Mouse (Mus musculus) left cerebral cortex, adult 18-20 months (tissue): ENCODE results near the gene Serpina5. TPM values are rescaled to one million over a fixed set of nuclear protein-coding genes. Genes with fewer than 3 reads are reported as not detected.

Source experiments
- DNase-seq, 2 experiments: peaks; one replicate each; pipeline ENCODE4 v3.0.0; 2021 to 2022; ENCODE audit warnings: low spot score in 2 of 2, mixed read lengths in 1 of 2
- total RNA-seq, 2 experiments: library from RNA; stranded (reverse); gene quantifications; 2 replicates each; pipeline ENCODE4 v1.2.3; 2021

The Serpina5 gene
- total RNA-seq, 2 experiments from 2014 or later = not detected

GRCm38 (mm10) chr12:104125021-104125560 is 24.2 kb downstream of the Serpina5 start:
- DNase-seq = no peak

GRCm38 (mm10) chr12:104127696-104128095 is 26.8 kb downstream of the Serpina5 start, which contains the start of gene Serpina3b:
Serpina3b (plus strand) TSS chr12:104127996.
- no peak for DNase-seq

- no peak for DNase-seq
Observed at GRCm38 (mm10) chr12:104131041-104131440, 30.1 kb downstream of the Serpina5 start.

- no peak for DNase-seq
Observed at GRCm38 (mm10) chr12:104138216-104138615, 37.3 kb downstream of the Serpina5 start.

GRCm38 (mm10) chr12:104140543-104141103 is 39.7 kb downstream of the Serpina5 start:
- DNase-seq = no peak

- DNase-seq = no peak
Observed at GRCm38 (mm10) chr12:104141506-104141905, 40.6 kb downstream of the Serpina5 start.

- DNase-seq = no peak
Observed at GRCm38 (mm10) chr12:104142427-104142826, 41.5 kb downstream of the Serpina5 start.

- no peak for DNase-seq
Observed at GRCm38 (mm10) chr12:104143286-104143685, 42.4 kb downstream of the Serpina5 start.

- no peak for DNase-seq
Observed at GRCm38 (mm10) chr12:104145571-104145970, 44.7 kb downstream of the Serpina5 start.

- DNase-seq = no peak
Observed at GRCm38 (mm10) chr12:104151989-104152388, 51.1 kb downstream of the Serpina5 start.

- DNase-seq = no peak
Observed at GRCm38 (mm10) chr12:104153041-104153645, 52.2 kb downstream of the Serpina5 start.

GRCm38 (mm10) chr12:104153656-104154055 is 52.7 kb downstream of the Serpina5 start, which contains the start of gene Serpina3c:
Serpina3c (minus strand) TSS chr12:104153870.
- DNase-seq = no peak

Other genes with a start within 250 kb of the Serpina5 start
- not detected for gene Serpina1a, start 237.6 kb upstream of the Serpina5 start, total RNA-seq
- gene Serpina1c, start 196.2 kb upstream of the Serpina5 start, total RNA-seq = not detected
- not detected for gene Serpina1e, start 142.1 kb upstream of the Serpina5 start, total RNA-seq
- not detected for gene Serpina11, start 111.2 kb upstream of the Serpina5 start, total RNA-seq
- gene Serpina9, start 87.4 kb upstream of the Serpina5 start, total RNA-seq = 1 to 10 TPM; 4.8 to 5.5 TPM
- under 1 TPM in 1 of 2 experiments, not detected in 1; 0.09 TPM for gene Serpina12, start 56.7 kb upstream of the Serpina5 start, total RNA-seq
- not detected for gene Serpina3a, start 11.6 kb downstream of the Serpina5 start, total RNA-seq
- not detected for gene Serpina3b, start 26.9 kb downstream of the Serpina5 start, total RNA-seq
- not detected for gene Serpina3c, start 52.8 kb downstream of the Serpina5 start, total RNA-seq
- gene Serpina3f, start 113.4 kb downstream of the Serpina5 start, total RNA-seq = not detected
- gene Serpina3g, start 135.1 kb downstream of the Serpina5 start, total RNA-seq = under 1 TPM in 1 of 2 experiments, not detected in 1; 0.44 TPM
- gene Serpina3i, start 162.0 kb downstream of the Serpina5 start, total RNA-seq = not detected
- gene Serpina3j, start 213.4 kb downstream of the Serpina5 start, total RNA-seq = not detected
- gene Serpina3k, start 237.4 kb downstream of the Serpina5 start, total RNA-seq = not detected
- under 1 TPM in 1 of 2 experiments, not detected in 1; 0.21 TPM for gene Serpina3m, start 237.4 kb downstream of the Serpina5 start, total RNA-seq